Mouse (Mus musculus) CH12.LX (cell line): ENCODE data around the gene Dpm2. TPM values are rescaled to one million over a fixed set of nuclear protein-coding genes. Genes with fewer than 3 reads are reported as not detected.

ENCODE experiments used
- DNase-seq: peaks from one replicate; pipeline ENCODE4 v3.0.0-alpha.2; 2013; ENCODE audit errors: extremely low read depth
- H3K27ac ChIP-seq: 2 replicates; pipeline ENCODE4 v1.5.1; 2012; ENCODE audit warnings: low read depth, mild to moderate bottlenecking, control low read depth, moderate library complexity; ENCODE audit not compliant: insufficient read depth
- H3K27me3 ChIP-seq: replicated peaks from 2 replicates; pipeline ENCODE3; 2012; ENCODE audit warnings: inconsistent platforms
- H3K36me3 ChIP-seq, 2 experiments: replicated peaks in 1 of 2; 2 replicates each; pipeline versions ENCODE3 to v1.6.1; 2012; ENCODE audit warnings: inconsistent platforms in 1 of 2, low read length in 1 of 2, mild to moderate bottlenecking in 1 of 2, mixed read lengths in 1 of 2, moderate library complexity in 1 of 2; ENCODE audit not compliant: control insufficient read depth in 1 of 2, insufficient read depth in 1 of 2
- H3K4me1 ChIP-seq, 2 experiments: 2 replicates each; pipeline ENCODE4 v1.6.1; 2012; ENCODE audit warnings: inconsistent platforms in 1 of 2, moderate library complexity in 1 of 2; ENCODE audit not compliant: insufficient read depth in 2 of 2, control insufficient read depth in 1 of 2
- H3K4me2 ChIP-seq: 2 replicates; pipeline ENCODE4 v1.6.1; 2012; ENCODE audit warnings: low read depth, mild to moderate bottlenecking, control low read depth; ENCODE audit not compliant: poor library complexity, insufficient read depth, severe bottlenecking
- H3K4me3 ChIP-seq, 3 experiments: fragments of 150-350 bp in 1 of 3; sonication (generic) in 1 of 3; replicated peaks in 1 of 3; 2 replicates each; pipeline versions ENCODE3 to v1.5.1; 2011 to 2012; ENCODE audit warnings: low read depth in 2 of 3, low read length in 2 of 3, mild to moderate bottlenecking in 2 of 3, moderate library complexity in 2 of 3, control low read depth in 1 of 3, improper control_type of control experiment in 1 of 3, inconsistent platforms in 1 of 3, mixed read lengths in 1 of 3; ENCODE audit not compliant: poor library complexity in 1 of 3
- H3K79me2 ChIP-seq: replicated peaks from 2 replicates; pipeline ENCODE4 v1.6.1; 2012; ENCODE audit warnings: mild to moderate bottlenecking, moderate library complexity; ENCODE audit not compliant: control insufficient read depth, poor library complexity, insufficient read depth, severe bottlenecking; ENCODE audit errors: extremely low read depth
- H3K9ac ChIP-seq: 2 replicates; pipeline ENCODE4 v1.6.1; 2012; ENCODE audit warnings: low read depth, mild to moderate bottlenecking, control low read depth, moderate library complexity; ENCODE audit not compliant: insufficient read depth
- H3K9me3 ChIP-seq: replicated peaks from 2 replicates; pipeline ENCODE3; 2012; ENCODE audit warnings: low read length, inconsistent platforms, mixed read lengths
- CHD2 ChIP-seq: IDR thresholded peaks from 2 replicates; pipeline ENCODE4 v1.6.1; 2011; ENCODE audit warnings: low read length, improper control_type of control experiment
- CTCF ChIP-seq, 2 experiments: IDR thresholded peaks in 1 of 2; conservative IDR thresholded peaks in 1 of 2; 2 replicates each; pipeline ENCODE4 v1.5.1; 2011 to 2012; ENCODE audit warnings: low read depth in 2 of 2, low read length in 2 of 2, improper control_type of control experiment in 1 of 2, inconsistent platforms in 1 of 2, mild to moderate bottlenecking in 1 of 2, moderate library complexity in 1 of 2
- E2F4 ChIP-seq: IDR thresholded peaks from 2 replicates; pipeline ENCODE4 v1.6.1; 2011; ENCODE audit warnings: low read depth, low read length, improper control_type of control experiment; ENCODE audit not compliant: insufficient replicate concordance
- ELF1 ChIP-seq: IDR thresholded peaks from 2 replicates; pipeline ENCODE4 v1.6.1; 2014; ENCODE audit warnings: low read depth, mild to moderate bottlenecking, inconsistent platforms, low read length, improper control_type of control experiment
- EP300 ChIP-seq: IDR thresholded peaks from 2 replicates; pipeline ENCODE4 v1.6.1; 2011; ENCODE audit warnings: low read length, improper control_type of control experiment
- ETS1 ChIP-seq: conservative IDR thresholded peaks from 2 replicates; pipeline ENCODE4 v1.6.1; 2012; ENCODE audit warnings: low read depth, mild to moderate bottlenecking, inconsistent platforms, low read length, improper control_type of control experiment, moderate library complexity
- GABPA ChIP-seq: IDR thresholded peaks from 2 replicates; pipeline ENCODE4 v1.6.1; 2012; ENCODE audit warnings: low read depth, low read length, improper control_type of control experiment, inconsistent platforms; ENCODE audit not compliant: insufficient replicate concordance
- HCFC1 ChIP-seq: IDR thresholded peaks from 2 replicates; pipeline ENCODE4 v1.6.1; 2012; ENCODE audit warnings: low read depth, mild to moderate bottlenecking, inconsistent platforms, low read length, improper control_type of control experiment
- IRF4 ChIP-seq: IDR thresholded peaks from 2 replicates; pipeline ENCODE4 v1.6.1; 2014; ENCODE audit warnings: low read depth, mild to moderate bottlenecking, inconsistent platforms, low read length, improper control_type of control experiment
- JUN ChIP-seq: IDR thresholded peaks from 2 replicates; pipeline ENCODE4 v1.6.1; 2011; ENCODE audit warnings: low read depth, mild to moderate bottlenecking, low read length, improper control_type of control experiment, moderate library complexity; ENCODE audit not compliant: insufficient read depth
- JUND ChIP-seq: conservative IDR thresholded peaks from 2 replicates; pipeline ENCODE4 v1.6.1; 2011; ENCODE audit warnings: low read depth, low read length, improper control_type of control experiment
- MAX ChIP-seq: IDR thresholded peaks from 2 replicates; pipeline ENCODE4 v1.6.1; 2011; ENCODE audit warnings: low read length, improper control_type of control experiment
- MEF2A ChIP-seq: IDR thresholded peaks from 2 replicates; pipeline ENCODE4 v1.6.1; 2014; ENCODE audit warnings: low read depth, mild to moderate bottlenecking, inconsistent platforms, low read length, improper control_type of control experiment, borderline replicate concordance
- MYC ChIP-seq: IDR thresholded peaks from 2 replicates; pipeline ENCODE4 v1.6.1; 2011; ENCODE audit warnings: low read depth, mild to moderate bottlenecking, improper control_type of control experiment, low read length
- NELFE ChIP-seq: IDR thresholded peaks from 2 replicates; pipeline ENCODE4 v1.6.1; 2011; ENCODE audit warnings: low read depth, low read length, improper control_type of control experiment
- NRF1 ChIP-seq: IDR thresholded peaks from 2 replicates; pipeline ENCODE4 v1.6.1; 2014; ENCODE audit warnings: low read depth, mild to moderate bottlenecking, inconsistent platforms, low read length, improper control_type of control experiment, moderate library complexity
- POLR2AphosphoS2 ChIP-seq: IDR thresholded peaks from 2 replicates; pipeline ENCODE4 v1.6.1; 2011; ENCODE audit warnings: low read depth, low read length, improper control_type of control experiment
- RAD21 ChIP-seq: IDR thresholded peaks from 2 replicates; pipeline ENCODE4 v1.6.1; 2011; ENCODE audit warnings: low read depth, mild to moderate bottlenecking, low read length, improper control_type of control experiment, moderate library complexity
- SIN3A ChIP-seq: IDR thresholded peaks from 2 replicates; pipeline ENCODE4 v1.6.1; 2012; ENCODE audit warnings: low read length, improper control_type of control experiment, inconsistent platforms
- SMC3 ChIP-seq: IDR thresholded peaks from 2 replicates; pipeline ENCODE4 v1.6.1; 2011; ENCODE audit warnings: low read depth, low read length, improper control_type of control experiment
- TBP ChIP-seq: conservative IDR thresholded peaks from 2 replicates; pipeline ENCODE4 v1.6.1; 2011; ENCODE audit warnings: low read depth, low read length, improper control_type of control experiment
- TCF12 ChIP-seq: IDR thresholded peaks from 2 replicates; pipeline ENCODE4 v1.6.1; 2014; ENCODE audit warnings: low read depth, mild to moderate bottlenecking, inconsistent platforms, low read length, improper control_type of control experiment
- UBTF ChIP-seq: IDR thresholded peaks from 2 replicates; pipeline ENCODE4 v1.6.1; 2012; ENCODE audit warnings: low read depth, mild to moderate bottlenecking, inconsistent platforms, low read length, improper control_type of control experiment, moderate library complexity
- ZC3H11A ChIP-seq: IDR thresholded peaks from 2 replicates; pipeline ENCODE4 v1.6.1; 2012; ENCODE audit warnings: low read depth, mild to moderate bottlenecking, inconsistent platforms, low read length, improper control_type of control experiment
- ZKSCAN1 ChIP-seq: IDR thresholded peaks from 2 replicates; pipeline ENCODE4 v1.6.1; 2012; ENCODE audit warnings: low read depth, inconsistent platforms, low read length, improper control_type of control experiment, borderline replicate concordance
- ZMIZ1 ChIP-seq: IDR thresholded peaks from 2 replicates; pipeline ENCODE4 v1.6.1; 2012; ENCODE audit warnings: low read depth, mild to moderate bottlenecking, inconsistent platforms, low read length, improper control_type of control experiment
- ZNF384 ChIP-seq: IDR thresholded peaks from 2 replicates; pipeline ENCODE4 v1.6.1; 2012; ENCODE audit warnings: low read depth, low read length, improper control_type of control experiment, inconsistent platforms
- dilution Hi-C: fragments of 300-500 bp; cut with MboI; formaldehyde crosslinking; loops from 2 replicates; pipeline ENCODE4 v1.14.3; 2020; ENCODE audit warnings: low sequenced_read_pairs; ENCODE audit not compliant: extremely low pct_unique_long_range_greater_than_20kb, extremely low pct_ligation_motif_present
- in situ Hi-C: fragments of 300-500 bp; cut with MboI; formaldehyde crosslinking; loops from 3 replicates; pipeline ENCODE4 v1.14.3; 2019; ENCODE audit warnings: low sequenced_read_pairs, low pct_ligation_motif_present, low pct_unique_long_range_greater_than_20kb, mixed read lengths
- polyA plus RNA-seq: library from polyadenylated mRNA; unstranded; fragments of >175 nt; gene quantifications from 2 replicates; pipeline ENCODE4 v1.2.1, GENCODE M21; 2012; ENCODE audit warnings: low read depth; ENCODE audit not compliant: insufficient read length
- total RNA-seq, 2 experiments: library from RNA; depleted of rRNA; stranded (reverse); fragments of 300-350 nt in 1 of 2; fragments of >200 nt in 1 of 2; gene quantifications; 2 replicates each; pipeline ENCODE4 v1.2.3; 2012 to 2014

Gene Dpm2
- total and polyA plus RNA-seq, 3 experiments = 30.9 to 63.6 (median 33.8) TPM

DNA sequence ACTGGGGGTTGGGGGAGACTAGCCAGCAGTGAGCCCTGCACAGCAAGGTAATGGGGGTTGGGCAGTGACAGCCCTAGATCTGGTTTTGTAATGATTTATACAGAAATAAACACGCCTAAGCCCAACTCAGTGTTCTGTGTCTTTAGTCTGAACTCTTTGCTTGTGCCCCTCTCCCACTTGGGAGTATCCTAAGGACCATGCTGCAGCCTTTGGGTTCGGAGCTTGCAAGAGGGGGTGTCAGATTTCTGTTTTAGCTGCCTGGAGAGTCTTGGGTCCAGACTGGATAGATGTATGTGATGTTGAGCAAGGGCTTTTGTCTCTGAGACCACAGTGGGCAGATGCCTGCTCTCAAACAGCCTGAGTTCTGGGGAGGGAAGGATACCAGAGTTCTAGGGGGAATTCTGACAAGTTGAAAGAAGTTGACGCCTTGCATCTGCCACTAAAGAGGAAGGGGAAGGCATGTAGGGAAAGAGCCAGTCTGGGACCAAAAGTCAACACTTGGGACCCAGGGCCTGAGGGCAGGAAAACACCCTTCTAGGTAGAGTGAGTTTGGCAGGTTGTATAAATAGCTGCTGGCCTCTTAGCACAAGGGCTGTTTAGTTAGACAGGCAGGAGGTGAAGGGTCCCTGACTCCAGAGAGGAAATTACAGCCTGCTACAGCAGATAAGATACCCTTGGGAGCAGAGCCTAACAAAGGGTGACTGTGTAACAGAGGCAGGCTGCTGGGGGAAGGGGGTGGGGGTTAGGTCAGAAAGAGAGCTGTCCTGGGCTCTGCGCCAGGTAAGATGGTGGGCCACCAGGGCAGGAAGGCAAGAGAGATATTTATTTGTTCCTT, 50.2 kb downstream of the Dpm2 start:
- Histone ChIP-seq H3K4me1 (peaks cover under 1 to 16% of the 10 kb centered on the region in 2 experiments; a peak in 3 of 4 replicates), H3K4me2 (no peak overlapping the region), H3K36me3 (peaks cover 27 to 64% of the 10 kb centered on the region in 2 experiments)
- no peak for DNase-seq
- dilution Hi-C loops = no loop called here
- no peak for TF ChIP-seq MAX
- no peak for TF ChIP-seq JUND
- no peak for TF ChIP-seq ELF1
- TF ChIP-seq EP300 = no peak
- TF ChIP-seq SIN3A = no peak
- no peak for TF ChIP-seq MEF2A
- no peak for TF ChIP-seq UBTF
- TF ChIP-seq SMC3 = no peak
- TF ChIP-seq E2F4 = no peak
- no peak for TF ChIP-seq TBP
- TF ChIP-seq MYC = no peak
- no peak for TF ChIP-seq IRF4
- no peak for TF ChIP-seq GABPA
- no peak for TF ChIP-seq NRF1
- no peak for TF ChIP-seq TCF12
- TF ChIP-seq ZMIZ1 = no peak
- no peak for TF ChIP-seq CHD2
- no peak for TF ChIP-seq ZKSCAN1
- no peak for TF ChIP-seq ETS1
- TF ChIP-seq, all 38 proteins: peak for 0
- Histone ChIP-seq H3K27ac (no peak overlapping the region), H3K4me3 (no peak overlapping the region), H3K9ac (no peak overlapping the region), H3K79me2 (no peaks in the 10 kb centered on the region), H3K27me3 (no peaks in the 10 kb centered on the region), H3K9me3 (peaks cover 7% of the 10 kb centered on the region)
- in situ Hi-C loops = no loop called here

DNA sequence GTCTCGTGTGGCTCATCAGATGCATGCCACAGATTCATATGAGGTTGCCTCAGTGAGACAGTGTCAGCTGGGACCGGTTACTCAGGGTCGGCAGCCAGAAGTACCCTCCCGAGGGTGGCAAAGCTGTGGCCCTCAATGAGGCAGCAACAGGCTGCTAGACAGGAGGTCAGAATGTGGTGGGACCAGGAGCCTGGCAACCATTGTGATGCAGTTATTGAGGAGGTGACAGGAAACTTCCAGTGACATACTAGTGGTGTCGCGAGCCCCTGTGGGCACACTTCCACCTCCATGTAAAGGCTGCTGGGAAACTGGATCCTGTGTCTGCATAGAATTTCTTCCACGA, 50.8 kb downstream of the Dpm2 start, which contains the start of gene Ak1:
TSS of gene Ak1 (plus strand) at position 242 of the 343 bp plus-strand sequence.
- TF ChIP-seq ZC3H11A = no peak
- no peak for TF ChIP-seq ZNF384
- TF ChIP-seq TBP = no peak
- TF ChIP-seq SMC3 = no peak
- TF ChIP-seq NRF1 = no peak
- no peak for TF ChIP-seq POLR2AphosphoS2
- no peak for TF ChIP-seq CTCF (conservative IDR thresholded peaks at IDR 0.05 in 1 of 2, IDR thresholded peaks at IDR 0.05 in 1 of 2; ENCODE audit: low read depth in 2 of 2, low read length in 2 of 2)
- TF ChIP-seq EP300 = no peak
- TF ChIP-seq MYC = no peak
- no peak for TF ChIP-seq HCFC1
- no peak for TF ChIP-seq JUN
- TF ChIP-seq E2F4 = no peak
- no peak for TF ChIP-seq NELFE
- TF ChIP-seq RAD21 = no peak
- dilution Hi-C loops = no loop called here
- no peak within 1 kb of the TSS for H3K27ac ChIP-seq
- no peaks in the 10 kb centered on the region for H3K27me3 ChIP-seq
- no peak within 1 kb of the TSS for H3K4me3 ChIP-seq
- H3K36me3 ChIP-seq = peaks cover 25 to 58% of the 10 kb centered on the region in 2 experiments
- in situ Hi-C loops = no loop called here
- H3K4me1 ChIP-seq = peaks cover 6 to 22% of the 10 kb centered on the region in 2 experiments
- DNase-seq = no peak
- H3K9ac ChIP-seq = no peak within 1 kb of the TSS
- H3K79me2 ChIP-seq = no peaks in the 10 kb centered on the region
- peaks cover 7% of the 10 kb centered on the region for H3K9me3 ChIP-seq
- no peak within 1 kb of the TSS for H3K4me2 ChIP-seq
